Mouse (Mus musculus) midbrain, embryonic 12.5 days (tissue): ENCODE measurements around the gene Epb42. TPM values are rescaled to one million over a fixed set of nuclear protein-coding genes. Genes with fewer than 3 reads are reported as not detected.
"Not testable (repeated sequence)": the region's sequence is repeated elsewhere in the genome, so short reads cannot be mapped to it uniquely, and the experiment has no call there.

Experiments used
- ATAC-seq: fragments of 200-750 bp; cut with Nextera tagmentation; 2 replicates; pipeline ENCODE4 v1.8.0; 2017; ENCODE audit warnings: low read depth, moderate TSS enrichment, moderate library complexity; ENCODE audit not compliant: low FRiP score
- H3K27ac ChIP-seq: fragments of 300-500 bp; sonication (generic); replicated peaks from 2 replicates; pipeline ENCODE4 v1.5.1; 2016; ENCODE audit warnings: mild to moderate bottlenecking
- H3K27me3 ChIP-seq: fragments of 300-500 bp; sonication (generic); 2 replicates; pipeline ENCODE4 v1.6.1; 2016; ENCODE audit warnings: mild to moderate bottlenecking
- H3K36me3 ChIP-seq: fragments of 300-500 bp; sonication (generic); 2 replicates; pipeline ENCODE4 v1.6.1; 2016
- H3K4me1 ChIP-seq: fragments of 300-500 bp; sonication (generic); 2 replicates; pipeline ENCODE4 v1.6.1; 2016
- H3K4me2 ChIP-seq: fragments of 300-500 bp; sonication (generic); replicated peaks from 2 replicates; pipeline ENCODE4 v1.6.1; 2016; ENCODE audit warnings: mild to moderate bottlenecking, moderate library complexity
- H3K4me3 ChIP-seq: fragments of 300-500 bp; sonication (generic); 2 replicates; pipeline ENCODE4 v1.5.1; 2016; ENCODE audit warnings: mild to moderate bottlenecking
- H3K9ac ChIP-seq: fragments of 300-500 bp; sonication (generic); replicated peaks from 2 replicates; pipeline ENCODE4 v1.6.1; 2016; ENCODE audit warnings: mild to moderate bottlenecking, moderate library complexity
- H3K9me3 ChIP-seq: fragments of 300-500 bp; sonication (generic); 2 replicates; pipeline ENCODE4 v1.6.1; 2016; ENCODE audit warnings: mild to moderate bottlenecking
- WGBS: fragments of 180-500 bp; shearing (Covaris S2); methylation state at CpG from one replicate; pipeline ENCODE4 v1.1.7; 2016; 5-methylcytosine and 5-hydroxymethylcytosine counted together
- polyA plus RNA-seq: library from polyadenylated mRNA; unstranded; fragments of >200 nt; fragmentation: Nextera tagmentation; extraction: Ambion mirVana; gene quantifications from 2 replicates; pipeline ENCODE4 v1.2.1, GENCODE M21; 2016

Epb42 gene
- polyA plus RNA-seq, 1 experiment from 2014 or later = 5.5 TPM

DNA sequence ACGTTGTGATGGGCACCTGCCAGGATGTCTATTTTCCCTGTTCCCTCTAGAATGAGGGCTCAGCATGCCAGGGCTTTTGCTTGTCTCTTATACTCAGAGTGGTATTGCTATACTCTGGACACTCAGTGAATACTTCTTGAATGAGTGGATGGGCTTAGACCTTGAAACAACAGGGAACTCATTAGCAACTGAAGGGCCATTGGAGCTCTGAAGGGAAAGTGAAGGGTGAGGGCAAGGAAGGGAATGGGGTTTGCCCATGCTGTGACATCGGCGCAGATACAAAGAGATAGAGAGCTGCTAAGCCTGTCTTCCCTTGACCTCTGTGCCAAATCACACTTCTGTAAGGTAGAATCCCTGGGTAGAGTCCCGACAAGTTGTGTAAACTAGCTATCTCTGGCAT is 8.8 kb upstream of the Epb42 start:
- Histone ChIP-seq H3K27me3 (no peaks in the 10 kb centered on the region), H3K27ac (no peak overlapping the region), H3K4me3 (no peak overlapping the region), H3K9ac (no peak overlapping the region), H3K4me1 (no peaks in the 10 kb centered on the region), H3K4me2 (no peak overlapping the region), H3K9me3 (no peaks in the 10 kb centered on the region), H3K36me3 (no peaks in the 10 kb centered on the region)
- ATAC-seq = no peak
- 73% methylated on average over 4 of the region's 4 CpGs for WGBS

DNA sequence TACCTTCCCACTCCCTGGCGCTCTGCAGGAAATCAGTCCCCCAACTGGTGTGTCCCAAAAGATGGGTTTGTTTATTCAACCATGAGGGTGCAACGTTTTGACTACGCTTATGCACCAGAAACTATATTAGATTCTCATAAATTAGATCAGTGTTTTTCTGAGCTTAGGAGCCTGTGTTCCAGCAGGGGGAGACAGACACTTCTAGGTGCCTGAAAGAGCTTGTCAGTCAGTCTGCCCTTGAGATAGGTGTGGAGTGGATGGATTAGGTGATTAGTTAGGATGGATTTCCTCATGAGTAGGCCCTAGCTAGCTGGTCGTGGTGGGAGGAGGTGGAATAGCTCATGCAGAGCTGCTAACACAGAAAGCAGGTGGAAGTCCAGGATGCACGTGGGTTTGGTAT is 4.2 kb upstream of the Epb42 start:
- no peak overlapping the region for H3K4me3 ChIP-seq
- 56% methylated on average over 5 of the region's 5 CpGs for WGBS
- no peaks in the 10 kb centered on the region for H3K36me3 ChIP-seq
- no peak overlapping the region for H3K9ac ChIP-seq
- H3K4me2 ChIP-seq = no peak overlapping the region
- H3K4me1 ChIP-seq = no peaks in the 10 kb centered on the region
- no peak for ATAC-seq
- no peaks in the 10 kb centered on the region for H3K27me3 ChIP-seq
- H3K27ac ChIP-seq = no peak overlapping the region
- H3K9me3 ChIP-seq = no peaks in the 10 kb centered on the region

DNA sequence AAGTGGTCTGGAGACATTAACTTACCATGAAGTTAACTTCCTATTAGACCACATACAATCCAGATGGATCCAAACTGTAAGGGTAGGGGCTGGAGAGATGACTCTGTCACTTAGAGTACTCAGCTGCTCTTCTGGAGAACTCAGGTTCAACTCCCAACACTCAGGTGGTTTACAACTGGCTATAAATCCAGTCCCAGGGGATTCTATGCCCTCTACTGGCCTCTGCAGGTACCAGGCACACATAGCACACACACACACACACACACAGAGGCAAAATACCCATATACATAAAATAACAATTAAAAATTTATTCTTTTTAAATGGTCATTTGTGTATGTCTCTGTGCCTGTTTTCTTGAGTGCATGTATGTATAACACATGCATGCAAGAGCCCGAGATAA is 2.5 kb upstream of the Epb42 start:
- Histone ChIP-seq H3K4me1 (no peaks in the 10 kb centered on the region), H3K27me3 (no peaks in the 10 kb centered on the region), H3K4me2 (no peak overlapping the region), H3K9ac (no peak overlapping the region), H3K9me3 (no peaks in the 10 kb centered on the region), H3K36me3 (no peaks in the 10 kb centered on the region), H3K27ac (no peak overlapping the region), H3K4me3 (no peak overlapping the region)
- no peak for ATAC-seq
- WGBS = 94% methylated on average over 1 of the region's 1 CpGs

DNA sequence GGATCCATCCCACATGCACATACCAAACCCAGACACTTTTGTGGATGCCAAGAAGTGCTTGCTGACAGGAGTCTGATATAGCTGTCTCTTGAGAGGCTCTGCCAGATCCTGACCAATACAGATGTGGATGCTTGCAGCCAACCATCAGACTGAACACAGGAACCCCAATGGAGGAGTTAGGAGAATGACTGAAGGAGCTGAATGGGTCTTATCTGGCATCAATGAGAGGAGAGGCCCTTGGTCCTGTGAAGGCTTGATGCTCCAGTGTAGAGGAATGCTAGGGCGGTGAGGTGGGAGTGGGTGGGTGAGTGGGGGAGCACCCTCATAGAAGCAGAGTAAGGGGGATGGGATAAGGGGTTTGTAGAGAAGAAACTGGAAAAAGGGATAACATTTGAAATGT is 2.0 kb upstream of the Epb42 start:
- ATAC-seq, H3K27me3 ChIP-seq, H3K36me3 ChIP-seq, H3K4me2 ChIP-seq, H3K9me3 ChIP-seq, H3K27ac ChIP-seq, H3K4me3 ChIP-seq, H3K9ac ChIP-seq, H3K4me1 ChIP-seq: not testable (repeated sequence)
- 94% methylated on average over 1 of the region's 1 CpGs for WGBS

DNA sequence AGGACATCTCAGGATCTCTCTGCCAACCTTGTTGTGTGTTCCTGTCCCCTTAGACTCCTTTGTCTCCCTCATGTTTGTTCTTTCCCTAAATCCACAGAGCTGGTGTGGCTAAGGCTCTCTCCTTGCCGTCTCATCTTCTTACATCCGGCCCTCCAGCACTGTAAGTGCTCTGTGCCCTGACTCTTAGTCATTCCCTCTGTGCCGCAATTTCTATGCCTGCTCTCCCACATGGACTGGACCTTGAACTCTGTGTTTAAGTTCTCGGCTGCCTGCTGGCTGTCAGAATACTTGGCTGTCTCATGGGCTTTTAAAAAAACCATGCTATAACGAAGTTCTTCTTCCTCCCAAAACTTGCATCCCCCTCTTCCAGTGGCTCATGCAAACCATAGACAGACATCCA is 14.0 kb downstream of the Epb42 start:
- Histone ChIP-seq H3K4me1 (no peaks in the 10 kb centered on the region), H3K4me3 (no peak overlapping the region), H3K9ac (no peak overlapping the region), H3K36me3 (peaks cover 1% of the 10 kb centered on the region), H3K4me2 (no peak overlapping the region), H3K27ac (no peak overlapping the region), H3K27me3 (no peaks in the 10 kb centered on the region), H3K9me3 (no peaks in the 10 kb centered on the region; the same call in 1 of the 2 replicates)
- ATAC-seq = no peak
- 71% methylated on average over 5 of the region's 5 CpGs for WGBS

DNA sequence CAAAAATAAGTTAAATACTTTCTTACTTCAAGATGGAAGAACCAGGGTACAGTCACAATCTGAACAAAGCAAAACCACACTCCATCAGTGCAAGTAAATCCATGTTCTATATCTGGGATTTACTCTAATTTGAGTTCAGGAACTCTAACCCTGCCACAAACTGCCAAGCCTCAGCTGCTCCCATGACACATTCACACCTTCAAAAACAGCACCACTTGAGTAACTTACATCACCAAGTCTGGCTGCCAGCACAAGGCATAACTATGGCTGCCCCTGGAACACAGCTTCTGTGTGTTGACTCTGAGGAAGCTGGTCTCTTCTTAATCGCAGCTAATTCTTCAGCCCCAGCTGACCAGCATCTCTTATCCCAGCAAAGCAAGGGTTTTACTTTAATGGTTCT is 19.7 kb downstream of the Epb42 start:
- 100% methylated on average over 1 of the region's 1 CpGs for WGBS
- no peak overlapping the region for H3K4me2 ChIP-seq
- H3K4me3 ChIP-seq = no peak overlapping the region
- no peaks in the 10 kb centered on the region; the same call in 1 of the 2 replicates for H3K9me3 ChIP-seq
- H3K9ac ChIP-seq = no peak overlapping the region
- no peak for ATAC-seq
- peaks cover 34% of the 10 kb centered on the region for H3K36me3 ChIP-seq
- no peaks in the 10 kb centered on the region for H3K27me3 ChIP-seq
- no peak overlapping the region for H3K27ac ChIP-seq
- H3K4me1 ChIP-seq = no peaks in the 10 kb centered on the region

DNA sequence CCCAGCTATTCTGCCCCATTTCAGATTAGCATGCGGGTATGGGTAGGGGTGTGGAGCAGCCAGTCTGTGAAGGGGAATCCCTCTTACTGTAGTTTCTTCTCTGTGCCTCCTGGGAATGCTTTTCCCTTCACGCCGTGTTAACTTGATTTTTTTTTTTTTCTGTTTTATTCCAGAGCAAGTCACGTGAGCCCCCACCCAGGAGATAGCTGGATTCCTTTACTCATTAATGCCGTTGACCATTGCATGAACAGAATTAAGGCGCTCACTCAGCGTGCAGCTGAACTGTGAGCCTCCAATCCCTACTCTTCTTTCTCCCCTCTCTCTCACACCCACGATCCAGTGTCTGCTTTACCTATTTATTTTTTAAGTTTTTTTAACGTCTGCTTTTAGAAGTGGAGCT is 20.6 kb downstream of the Epb42 start:
- H3K9me3 ChIP-seq = no peaks in the 10 kb centered on the region; the same call in 1 of the 2 replicates
- no peak for ATAC-seq
- H3K9ac ChIP-seq = no peak overlapping the region
- H3K36me3 ChIP-seq = peaks cover 43% of the 10 kb centered on the region
- no peaks in the 10 kb centered on the region for H3K4me1 ChIP-seq
- H3K4me2 ChIP-seq = no peak overlapping the region
- no peak overlapping the region for H3K4me3 ChIP-seq
- H3K27me3 ChIP-seq = no peaks in the 10 kb centered on the region
- H3K27ac ChIP-seq = no peak overlapping the region
- WGBS = 89% methylated on average over 9 of the region's 9 CpGs

DNA sequence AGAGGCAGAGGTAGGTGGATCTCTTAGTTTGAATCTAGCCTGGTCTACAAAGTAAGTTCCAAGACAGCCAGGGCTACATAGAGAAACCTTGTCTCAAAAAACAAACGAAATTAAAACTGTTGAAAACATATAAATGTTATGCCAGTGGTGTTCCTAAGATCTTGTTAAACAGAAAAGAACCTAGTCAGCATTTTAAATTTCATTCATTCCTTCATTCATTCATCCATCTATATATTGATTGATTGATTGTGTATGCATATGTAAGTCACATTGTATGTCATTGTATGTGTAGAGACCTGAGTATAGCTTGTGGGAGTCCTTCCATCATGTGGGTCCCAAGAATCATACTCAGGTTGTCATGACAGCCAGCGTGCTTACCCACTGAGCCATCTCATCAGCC is 21.4 kb downstream of the Epb42 start:
- Histone ChIP-seq H3K36me3 (peaks cover 45% of the 10 kb centered on the region), H3K4me3 (no peak overlapping the region), H3K9me3 (no peaks in the 10 kb centered on the region; the same call in 1 of the 2 replicates)

DNA sequence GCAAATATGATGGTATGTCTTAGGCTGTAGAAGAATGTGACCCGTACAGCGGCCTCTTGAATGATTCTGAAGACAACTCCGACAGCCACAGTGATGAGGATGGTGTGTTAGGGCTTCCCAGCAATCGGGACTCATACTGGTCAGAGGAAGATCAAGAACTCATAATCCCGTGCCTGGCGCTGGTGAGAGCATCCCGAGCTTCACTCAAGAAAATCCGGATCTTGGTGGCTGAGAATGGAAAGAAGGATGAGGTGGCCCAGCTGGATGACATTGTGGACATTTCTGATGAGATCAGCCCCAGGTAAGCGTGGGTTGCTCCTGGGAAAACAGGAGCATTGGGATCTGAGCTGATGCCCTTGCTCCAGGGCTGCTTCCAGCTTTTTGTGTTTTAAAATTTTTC is 24.2 kb downstream of the Epb42 start:
- Histone ChIP-seq H3K36me3 (peaks cover 42% of the 10 kb centered on the region), H3K9ac (no peak overlapping the region), H3K27ac (no peak overlapping the region), H3K9me3 (no peaks in the 10 kb centered on the region; the same call in 1 of the 2 replicates), H3K4me3 (no peak overlapping the region), H3K27me3 (no peaks in the 10 kb centered on the region), H3K4me1 (peaks cover 9% of the 10 kb centered on the region), H3K4me2 (no peak overlapping the region)
- no peak for ATAC-seq
- WGBS = 87% methylated on average over 9 of the region's 9 CpGs

More for the DNA sequence above, 21.4 kb downstream of the Epb42 start:
- WGBS = 81% methylated on average over 2 of the region's 2 CpGs
- Histone ChIP-seq H3K9ac (no peak overlapping the region), H3K27me3 (no peaks in the 10 kb centered on the region), H3K4me2 (no peak overlapping the region), H3K4me1 (no peaks in the 10 kb centered on the region), H3K27ac (no peak overlapping the region)
- ATAC-seq = no peak

DNA sequence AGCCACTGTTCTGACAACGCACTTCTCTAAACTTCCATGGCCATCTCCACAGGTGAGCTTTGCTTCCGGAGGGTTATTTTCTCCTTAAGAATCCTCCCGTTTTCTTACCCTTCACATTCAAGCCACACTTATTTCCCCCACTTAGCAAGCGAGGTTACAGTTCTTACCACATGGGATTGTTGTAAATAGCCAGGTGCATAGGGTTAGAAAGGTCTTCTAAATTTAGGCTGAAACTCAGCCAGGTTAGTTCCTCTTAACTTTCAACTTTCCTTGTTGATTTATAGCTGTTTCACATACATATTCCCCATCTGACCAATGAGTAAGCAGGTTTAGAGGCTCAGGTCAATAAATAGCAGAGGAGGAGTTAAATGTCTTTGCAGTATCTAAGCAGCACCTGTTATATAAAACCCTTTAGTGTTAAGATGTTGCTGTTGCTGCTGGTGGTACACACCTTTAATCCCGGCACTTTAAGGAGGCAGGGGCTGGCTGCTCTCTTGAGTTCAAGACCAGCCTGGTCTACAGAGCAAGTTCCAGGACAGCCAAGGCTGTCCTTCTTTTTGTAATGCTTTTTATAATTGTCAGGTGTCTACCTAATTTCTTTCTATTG is 27.7 kb downstream of the Epb42 start:
- Histone ChIP-seq H3K4me3 (peak overlapping the region; percentile 69), H3K4me1 (peaks cover 9% of the 10 kb centered on the region), H3K27me3 (no peaks in the 10 kb centered on the region), H3K9me3 (no peaks in the 10 kb centered on the region), H3K4me2 (peak overlapping the region; percentile 87), H3K9ac (peak overlapping the region; percentile 81), H3K27ac (no peak overlapping the region), H3K36me3 (peaks cover 25% of the 10 kb centered on the region)
- no peak for ATAC-seq
- WGBS = 23% methylated on average over 5 of the region's 5 CpGs

- H3K9me3 ChIP-seq = no peaks in the 10 kb centered on the region
- H3K27ac ChIP-seq = peak overlapping the region; percentile 47; the same call in 1 of the 2 replicates
- H3K36me3 ChIP-seq = peaks cover 22% of the 10 kb centered on the region
- no peak for ATAC-seq
- peak overlapping the region; percentile 81 for H3K9ac ChIP-seq
- peak overlapping the region; percentile 69 for H3K4me3 ChIP-seq
- peak overlapping the region; percentile 87 for H3K4me2 ChIP-seq
- 2% methylated on average over 12 of the region's 12 CpGs for WGBS
- no peaks in the 10 kb centered on the region for H3K27me3 ChIP-seq
- H3K4me1 ChIP-seq = peaks cover 9% of the 10 kb centered on the region
These were observed 28.2 kb downstream of the Epb42 start for GRCm38 (mm10) chr2:121008664-121009007.

GRCm38 (mm10) chr2:121007925-121008663 is 28.8 kb downstream of the Epb42 start, which contains the start of gene Ccndbp1:
TSS of gene Ccndbp1 (plus strand) at chr2:121008403.
- Histone ChIP-seq H3K27me3 (no peaks in the 10 kb centered on the region), H3K4me1 (peaks cover 9% of the 10 kb centered on the region), H3K36me3 (peaks cover 20% of the 10 kb centered on the region), H3K9ac (peak within 1 kb of the TSS; percentile 81), H3K4me2 (peak within 1 kb of the TSS; percentile 87), H3K27ac (peak within 1 kb of the TSS; percentile 47), H3K4me3 (peak within 1 kb of the TSS; percentile 69), H3K9me3 (no peaks in the 10 kb centered on the region)
- WGBS = 2% methylated on average over 34 of the region's 34 CpGs
- peak; percentile 96 for ATAC-seq
